Mouse (Mus musculus): ENCODE data around the gene Syngr3. TPM values are rescaled to one million over a fixed set of nuclear protein-coding genes. Genes with fewer than 3 reads are reported as not detected.
"Not testable (repeated sequence)": the region's sequence is repeated elsewhere in the genome, so short reads cannot be mapped to it uniquely, and the experiment has no call there.

Gene Syngr3
- under 1 TPM in 1 of 2 experiments, not detected in 1; 0.17 TPM for total RNA-seq (2021)
- long read RNA-seq, experiment 1: 0 reads
- long read RNA-seq, experiment 2: 0 reads

- no peak for DNase-seq
These were observed at the start of gene Syngr3 for GRCm38 (mm10) chr17:24689251-24690081. Gene Syngr3 (minus strand): TSS chr17:24689955.

- DNase-seq: no peak
These were observed 48.5 kb upstream of the Syngr3 start for GRCm38 (mm10) chr17:24738238-24738637.

- peak in 1 of 2 experiments; percentile 42 for DNase-seq
These were observed 47.5 kb upstream of the Syngr3 start for GRCm38 (mm10) chr17:24737135-24737810.

- DNase-seq: peak; percentile 98 to 99
These were observed 46.7 kb upstream of the Syngr3 start, which contains the start of gene Msrb1 for GRCm38 (mm10) chr17:24736330-24737051. Gene Msrb1 (plus strand): TSS chr17:24736642.

GRCm38 (mm10) chr17:24735446-24735845 is 45.7 kb upstream of the Syngr3 start:
- DNase-seq: no peak

- no peak for DNase-seq
These were observed 44.8 kb upstream of the Syngr3 start for GRCm38 (mm10) chr17:24734513-24734912.

- DNase-seq: no peak
These were observed 43.8 kb upstream of the Syngr3 start for GRCm38 (mm10) chr17:24733434-24734050.

GRCm38 (mm10) chr17:24732233-24732935 is 42.6 kb upstream of the Syngr3 start:
- peak; percentile 71 to 85 for DNase-seq

GRCm38 (mm10) chr17:24730787-24731186 is 41.0 kb upstream of the Syngr3 start:
- DNase-seq: no peak

GRCm38 (mm10) chr17:24729067-24729466 is 39.3 kb upstream of the Syngr3 start:
- peak in 1 of 2 experiments; percentile 47 for DNase-seq

- no peak for DNase-seq
These were observed 38.4 kb upstream of the Syngr3 start for GRCm38 (mm10) chr17:24728184-24728583.

GRCm38 (mm10) chr17:24727618-24728017 is 37.9 kb upstream of the Syngr3 start, which contains the start of gene Rpl3l:
Gene Rpl3l (plus strand): TSS chr17:24727820.
- peak; percentile 66 to 75 for DNase-seq

- no peak for DNase-seq
These were observed 36.1 kb upstream of the Syngr3 start for GRCm38 (mm10) chr17:24725637-24726390.

GRCm38 (mm10) chr17:24724184-24724583 is 34.4 kb upstream of the Syngr3 start, which contains the start of gene Ndufb10:
Gene Ndufb10 (minus strand): TSS chr17:24724478.
- peak; percentile 96 to 98 for DNase-seq

GRCm38 (mm10) chr17:24723881-24724180 is 34.1 kb upstream of the Syngr3 start:
- DNase-seq: no peak

- no peak for DNase-seq
These were observed 33.5 kb upstream of the Syngr3 start for GRCm38 (mm10) chr17:24723122-24723880.

GRCm38 (mm10) chr17:24722220-24722924 is 32.6 kb upstream of the Syngr3 start:
- no peak for DNase-seq

- not testable (repeated sequence) for DNase-seq
These were observed 31.7 kb upstream of the Syngr3 start for GRCm38 (mm10) chr17:24721383-24721955.

GRCm38 (mm10) chr17:24720616-24721015 is 30.9 kb upstream of the Syngr3 start:
- not testable (repeated sequence) for DNase-seq

All from heart, adult 18-20 months (tissue).